Mouse (Mus musculus) hindbrain, embryonic 14.5 days (tissue): ENCODE results near the gene Dennd1a. TPM values are rescaled to one million over a fixed set of nuclear protein-coding genes. Genes with fewer than 3 reads are reported as not detected.

Experiments used
- ATAC-seq: fragments of 200-750 bp; cut with Nextera tagmentation; 2 replicates; pipeline ENCODE4 v1.8.0; 2017; ENCODE audit warnings: moderate number of reproducible peaks, mild to moderate bottlenecking, moderate TSS enrichment, moderate library complexity; ENCODE audit not compliant: low FRiP score
- DNase-seq: peaks from one replicate; pipeline ENCODE4 v3.0.0-alpha.2; 2015; ENCODE audit warnings: low spot score
- H3K27ac ChIP-seq: fragments of 300-500 bp; sonication (generic); 2 replicates; pipeline ENCODE4 v1.5.1; 2014; ENCODE audit warnings: mild to moderate bottlenecking, moderate library complexity
- H3K27me3 ChIP-seq: fragments of 300-500 bp; sonication (generic); 2 replicates; pipeline ENCODE4 v1.6.1; 2014; ENCODE audit warnings: mild to moderate bottlenecking, low read length, mixed read lengths; ENCODE audit not compliant: control insufficient read depth, insufficient read depth
- H3K36me3 ChIP-seq: fragments of 300-500 bp; sonication (generic); replicated peaks from 2 replicates; pipeline ENCODE4 v1.6.1; 2014; ENCODE audit not compliant: control insufficient read depth, insufficient read depth
- H3K4me1 ChIP-seq: fragments of 300-500 bp; sonication (generic); replicated peaks from 2 replicates; pipeline ENCODE4 v1.6.1; 2014; ENCODE audit warnings: antibody characterized with exemption, low read length, mixed read lengths; ENCODE audit not compliant: control insufficient read depth, insufficient read depth
- H3K4me2 ChIP-seq: fragments of 300-500 bp; sonication (generic); replicated peaks from 2 replicates; pipeline ENCODE4 v1.6.1; 2014; ENCODE audit warnings: mild to moderate bottlenecking, moderate library complexity
- H3K4me3 ChIP-seq: fragments of 300-500 bp; sonication (generic); replicated peaks from 2 replicates; pipeline ENCODE4 v1.5.1; 2014; ENCODE audit warnings: mild to moderate bottlenecking, low read length
- H3K9ac ChIP-seq: fragments of 300-500 bp; sonication (generic); 2 replicates; pipeline ENCODE4 v1.6.1; 2014
- H3K9me3 ChIP-seq: fragments of 300-500 bp; sonication (generic); 2 replicates; pipeline ENCODE4 v1.6.1; 2016; ENCODE audit warnings: low read length; ENCODE audit not compliant: control insufficient read depth
- WGBS: fragments of 180-500 bp; shearing (Covaris S2); extraction: QIAGEN DNeasy Blood & Tissue Kit; methylation state at CpG from one replicate; pipeline ENCODE4 v1.1.7; 2014; 5-methylcytosine and 5-hydroxymethylcytosine counted together
- polyA plus RNA-seq: library from polyadenylated mRNA; unstranded; fragments of >200 nt; fragmentation: Nextera tagmentation; extraction: Ambion mirVana; gene quantifications from 2 replicates; pipeline ENCODE4 v1.2.1, GENCODE M21; 2014

Dennd1a gene
- polyA plus RNA-seq, 1 experiment from 2014 or later: 16.7 TPM

DNA sequence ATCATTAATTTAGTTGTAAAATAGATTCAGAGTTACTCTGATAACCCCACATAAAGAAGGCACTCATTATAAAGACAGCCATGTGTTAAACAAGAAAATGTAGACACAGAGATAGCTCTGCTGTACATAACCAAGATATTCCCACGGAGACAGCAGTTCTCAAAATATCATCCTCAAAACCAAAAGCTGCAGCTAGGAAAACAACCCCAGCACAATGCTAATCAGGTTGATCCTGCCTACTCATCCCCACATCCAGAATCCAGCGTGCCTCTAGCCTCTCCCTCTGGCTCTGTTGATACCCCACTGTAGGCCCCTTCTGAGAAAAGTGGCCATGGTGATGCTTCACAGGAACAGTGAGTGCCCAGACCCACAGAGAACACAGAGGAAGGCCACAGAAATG, 380.9 kb downstream of the Dennd1a start:
- no peak overlapping the region for H3K4me3 ChIP-seq
- H3K9ac ChIP-seq: no peak overlapping the region
- no peak overlapping the region for H3K4me2 ChIP-seq
- ATAC-seq: no peak
- no peaks in the 10 kb centered on the region for H3K27me3 ChIP-seq
- 0 out of 2 replicates have a peak, but pooled peaks cover 5% of the 10 kb centered on the region for H3K4me1 ChIP-seq
- H3K27ac ChIP-seq: no peak overlapping the region
- no peaks in the 10 kb centered on the region for H3K36me3 ChIP-seq
- H3K9me3 ChIP-seq: no peaks in the 10 kb centered on the region
- 72% methylated on average over 2 of the region's 2 CpGs for WGBS
- no peak for DNase-seq

GRCm38 (mm10) chr2:37903286-37903685, 383.9 kb downstream of the Dennd1a start:
- 0 out of 2 replicates have a peak, but pooled peaks cover under 1% of the 10 kb centered on the region for H3K4me1 ChIP-seq
- no peak overlapping the region for H3K27ac ChIP-seq
- no peak overlapping the region for H3K9ac ChIP-seq
- ATAC-seq (no peak), DNase-seq (no peak)
- H3K27me3 ChIP-seq: no peaks in the 10 kb centered on the region
- no peaks in the 10 kb centered on the region for H3K9me3 ChIP-seq
- no peaks in the 10 kb centered on the region for H3K36me3 ChIP-seq
- H3K4me3 ChIP-seq: no peak overlapping the region
- H3K4me2 ChIP-seq: no peak overlapping the region
- 51% methylated on average over 8 of the region's 8 CpGs for whole genome bisulfite sequencing

GRCm38 (mm10) chr2:37883214-37883613, 404.0 kb downstream of the Dennd1a start:
- DNase-seq (no peak), ATAC-seq (no peak)
- no peaks in the 10 kb centered on the region for H3K36me3 ChIP-seq
- no peak overlapping the region for H3K9ac ChIP-seq
- no peaks in the 10 kb centered on the region for H3K9me3 ChIP-seq
- H3K4me3 ChIP-seq: no peak overlapping the region
- no peak overlapping the region for H3K4me2 ChIP-seq
- no peak overlapping the region for H3K27ac ChIP-seq
- no peaks in the 10 kb centered on the region for H3K27me3 ChIP-seq
- H3K4me1 ChIP-seq: peaks cover 22% of the 10 kb centered on the region; the same call in 1 of the 2 replicates
- WGBS: 36% methylated on average over 3 of the region's 3 CpGs

DNA sequence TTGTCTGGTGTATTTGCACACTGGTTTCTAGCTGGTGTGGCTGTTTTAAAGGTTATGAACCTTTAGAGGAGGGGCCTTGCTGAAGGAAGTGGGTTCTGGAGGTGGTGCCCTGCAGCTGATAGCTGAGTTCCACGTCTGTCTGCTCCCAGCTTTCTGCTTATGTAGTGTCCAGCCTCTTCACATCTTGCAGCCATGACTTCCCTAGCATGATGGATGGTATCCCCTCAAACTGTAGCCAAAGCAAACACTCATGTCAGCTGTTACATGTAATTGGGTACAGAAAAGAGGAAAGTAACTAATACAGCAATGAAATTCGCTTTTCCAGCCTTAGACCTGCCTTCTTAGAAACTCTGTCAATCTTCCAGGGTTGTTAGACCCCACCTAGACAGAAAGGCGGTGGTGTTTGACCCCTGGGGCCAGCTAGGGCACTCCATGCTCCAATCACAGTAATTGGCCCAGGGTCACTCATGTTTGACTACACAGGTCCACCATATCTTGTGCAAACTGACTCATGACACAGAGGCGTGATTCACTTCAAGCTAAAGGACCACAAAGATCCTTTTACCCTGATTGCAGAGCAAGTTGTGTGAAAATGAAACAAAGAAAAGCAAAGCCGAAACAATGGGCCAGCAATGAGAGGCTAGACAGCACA, 405.8 kb downstream of the Dennd1a start:
- no peak overlapping the region for H3K4me3 ChIP-seq
- H3K36me3 ChIP-seq: no peaks in the 10 kb centered on the region
- no peak overlapping the region for H3K9ac ChIP-seq
- DNase-seq (no peak), ATAC-seq (no peak)
- H3K27me3 ChIP-seq: no peaks in the 10 kb centered on the region
- H3K4me2 ChIP-seq: no peak overlapping the region
- H3K4me1 ChIP-seq: peaks cover 22% of the 10 kb centered on the region
- 79% methylated on average over 5 of the region's 5 CpGs for WGBS
- no peaks in the 10 kb centered on the region for H3K9me3 ChIP-seq
- H3K27ac ChIP-seq: no peak overlapping the region

DNA sequence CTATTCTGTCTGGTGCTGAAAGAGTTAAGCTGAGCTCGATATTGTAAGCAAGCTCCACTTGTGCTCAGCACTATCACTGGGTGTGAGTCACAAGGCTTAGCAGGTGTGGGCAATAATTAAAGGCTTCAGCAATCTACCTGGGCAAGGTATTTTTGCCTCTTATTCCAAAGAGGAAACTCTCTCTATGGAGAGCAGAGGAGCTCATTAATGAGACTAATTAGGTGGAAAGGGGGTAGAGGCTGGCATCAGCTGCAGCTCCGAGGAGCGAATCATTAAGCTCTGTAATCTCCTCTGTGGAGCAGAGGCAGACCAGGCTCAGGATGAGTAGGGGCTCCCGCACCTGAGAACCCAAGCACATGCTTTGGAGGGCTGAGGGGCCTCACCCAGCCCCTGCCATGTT, 407.5 kb downstream of the Dennd1a start:
- 28% methylated on average over 4 of the region's 4 CpGs for WGBS
- no peaks in the 10 kb centered on the region for H3K36me3 ChIP-seq
- H3K9me3 ChIP-seq: no peaks in the 10 kb centered on the region
- no peak overlapping the region for H3K4me3 ChIP-seq
- DNase-seq (peak; percentile 41), ATAC-seq (peak; percentile 72)
- H3K9ac ChIP-seq: no peak overlapping the region
- H3K27ac ChIP-seq: peak overlapping the region; percentile 61
- H3K4me2 ChIP-seq: 0 out of 2 replicates have a peak overlapping the region, but pooled peaks have one; percentile 5
- H3K27me3 ChIP-seq: no peaks in the 10 kb centered on the region
- peaks cover 22% of the 10 kb centered on the region for H3K4me1 ChIP-seq

- ATAC-seq: no peak
These were observed 414.4 kb downstream of the Dennd1a start for GRCm38 (mm10) chr2:37872791-37873190.

DNA sequence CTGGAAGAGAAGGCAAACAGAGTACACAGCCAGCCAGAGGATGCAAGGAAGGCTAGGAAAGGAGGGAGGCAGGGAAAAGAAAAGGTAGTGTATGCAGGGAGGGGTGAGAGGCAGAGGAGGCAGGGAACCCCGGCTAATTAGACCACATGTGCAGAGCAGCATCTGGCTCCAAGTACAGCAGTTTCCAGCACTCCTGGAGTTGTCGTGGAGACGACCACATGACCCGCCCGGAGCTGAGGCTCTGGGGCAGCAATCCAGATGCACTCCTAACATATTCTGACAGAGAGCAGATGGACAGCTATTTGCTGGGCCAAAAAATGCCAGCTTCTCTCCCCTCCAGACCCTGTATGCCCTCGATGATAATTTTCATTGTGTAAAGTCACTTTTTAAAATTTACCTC, 417.6 kb downstream of the Dennd1a start:
- H3K36me3 ChIP-seq: no peaks in the 10 kb centered on the region
- no peak for DNase-seq
- 27% methylated on average over 6 of the region's 6 CpGs for WGBS
- H3K9ac ChIP-seq: no peak overlapping the region
- no peaks in the 10 kb centered on the region for H3K9me3 ChIP-seq
- H3K27ac ChIP-seq: 0 out of 2 replicates have a peak overlapping the region, but pooled peaks have one; percentile 43
- H3K4me1 ChIP-seq: peaks cover 7% of the 10 kb centered on the region; the same call in 1 of the 2 replicates
- H3K4me3 ChIP-seq: no peak overlapping the region
- peak; percentile 74 for ATAC-seq
- no peak overlapping the region for H3K4me2 ChIP-seq
- H3K27me3 ChIP-seq: no peaks in the 10 kb centered on the region

More at GRCm38 (mm10) chr2:37872791-37873190, 414.4 kb downstream of the Dennd1a start:
- H3K4me1 ChIP-seq: peaks cover 7% of the 10 kb centered on the region; the same call in 1 of the 2 replicates
- DNase-seq: no peak
- no peak overlapping the region for H3K4me2 ChIP-seq
- no peaks in the 10 kb centered on the region for H3K9me3 ChIP-seq
- H3K36me3 ChIP-seq: no peaks in the 10 kb centered on the region
- H3K4me3 ChIP-seq: no peak overlapping the region
- no peaks in the 10 kb centered on the region for H3K27me3 ChIP-seq
- 68% methylated on average over 4 of the region's 4 CpGs for WGBS
- H3K9ac ChIP-seq: no peak overlapping the region
- no peak overlapping the region for H3K27ac ChIP-seq

DNA sequence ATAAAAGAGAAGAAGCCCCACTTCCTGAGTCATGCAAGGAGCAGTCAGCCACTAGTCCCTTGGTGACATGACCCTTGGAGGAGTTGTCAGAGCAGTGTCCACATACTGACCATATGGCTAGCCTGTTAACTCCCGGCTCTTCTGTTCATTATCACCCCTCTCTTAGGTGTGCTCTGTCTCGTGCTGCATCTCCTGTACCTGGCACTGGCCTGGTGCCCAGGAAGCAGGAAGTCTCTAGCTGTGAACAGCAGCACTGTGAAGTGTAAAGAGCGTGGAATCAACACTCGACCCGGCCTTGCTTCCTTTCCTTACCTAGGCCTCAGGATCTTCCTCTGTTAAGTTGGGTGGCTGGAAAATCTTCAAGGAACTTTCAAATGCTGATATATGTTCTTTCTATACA, 419.8 kb downstream of the Dennd1a start:
- H3K27ac ChIP-seq: no peak overlapping the region
- no peaks in the 10 kb centered on the region for H3K27me3 ChIP-seq
- no peak overlapping the region for H3K9ac ChIP-seq
- no peak overlapping the region for H3K4me2 ChIP-seq
- WGBS: 82% methylated on average over 5 of the region's 5 CpGs
- no peak overlapping the region for H3K4me3 ChIP-seq
- ATAC-seq (no peak), DNase-seq (no peak)
- peaks cover 7% of the 10 kb centered on the region; the same call in 1 of the 2 replicates for H3K4me1 ChIP-seq
- no peaks in the 10 kb centered on the region for H3K9me3 ChIP-seq
- H3K36me3 ChIP-seq: no peaks in the 10 kb centered on the region

- 96% methylated on average over 1 of the region's 1 CpGs for WGBS
- Histone ChIP-seq H3K27ac (no peak overlapping the region), H3K4me1 (no peaks in the 10 kb centered on the region), H3K36me3 (peaks cover 4% of the 10 kb centered on the region; the same call in 1 of the 2 replicates), H3K9ac (no peak overlapping the region), H3K27me3 (no peaks in the 10 kb centered on the region), H3K9me3 (no peaks in the 10 kb centered on the region), H3K4me2 (no peak overlapping the region), H3K4me3 (no peak overlapping the region)
- DNase-seq (no peak), ATAC-seq (no peak)
These were observed 429.7 kb downstream of the Dennd1a start for GRCm38 (mm10) chr2:37857472-37857871.
